Mouse (Mus musculus): Measurements from ENCODE around the gene Gpatch8.

DNA sequence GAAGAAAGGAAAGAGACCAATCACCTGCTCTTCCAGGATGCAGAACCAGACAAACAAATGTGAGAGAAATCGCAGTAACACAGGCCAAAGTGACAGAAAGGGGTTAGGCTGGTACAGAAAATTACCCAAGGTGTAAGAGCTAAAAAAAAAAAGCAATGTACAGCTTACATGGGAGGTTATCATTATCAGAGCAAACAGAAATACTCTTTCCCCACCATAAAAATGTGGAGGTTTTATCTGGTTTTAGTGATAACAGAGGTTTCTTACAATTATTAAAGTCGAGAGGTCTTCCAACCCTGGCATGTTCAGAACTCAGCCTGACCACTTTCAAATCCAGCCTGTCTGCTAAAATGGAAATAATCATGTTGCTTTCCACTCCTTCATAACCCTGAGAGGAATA, 68.3 kb downstream of the Gpatch8 start:
- TF ChIP-seq HCFC1 (IDR thresholded peaks at IDR 0.05; ENCODE audit: low read depth, low read length) (0 out of 2 replicates have a peak, but pooled peaks have one; percentile 27), CHD2 (IDR thresholded peaks at IDR 0.05; ENCODE audit: low read length) (no peak), MAFK (IDR thresholded peaks at IDR 0.05; ENCODE audit: borderline replicate concordance, low read depth, low read length) (no peak; the same call in 1 of the 2 replicates), POLR2AphosphoS5 (IDR thresholded peaks at IDR 0.05; ENCODE audit: borderline replicate concordance, low read depth, low read length) (no peak), NRF1 (IDR thresholded peaks at IDR 0.05; ENCODE audit: insufficient read depth, low read depth, low read length, poor library complexity, severe bottlenecking) (no peak), NELFE (IDR thresholded peaks at IDR 0.05; ENCODE audit: low read depth, low read length) (no peak), POLR2A (IDR thresholded peaks at IDR 0.05; ENCODE audit: control insufficient read depth in 1 of 2, insufficient read depth in 1 of 2, low read depth in 1 of 2, low read length in 2 of 2, poor library complexity in 1 of 2) (no peak), MEF2A (IDR thresholded peaks at IDR 0.05; ENCODE audit: extremely low read depth, insufficient replicate concordance, low read depth, low read length, poor library complexity, severe bottlenecking) (no peak)
